Mouse (Mus musculus) forebrain, embryonic 10.5 days (tissue): ENCODE measurements at regions not wholly inside any gene's neighbourhood (a gene's known extent, or its start where the extent isn't known, plus 50 kb on each side); places are given as distances from the start of the nearest gene placed in this dataset.

Experiments
- DNase-seq: peaks from one replicate; pipeline ENCODE4 v3.0.0-alpha.2; 2017; ENCODE audit warnings: low spot score; ENCODE audit errors: extremely low spot score
- H3K27ac ChIP-seq: fragments of 300-500 bp; sonication (generic); 2 replicates; pipeline ENCODE4 v1.5.1; 2016; ENCODE audit warnings: mild to moderate bottlenecking
- H3K27me3 ChIP-seq: fragments of 300-500 bp; sonication (generic); 2 replicates; pipeline ENCODE4 v1.6.1; 2016; ENCODE audit warnings: mild to moderate bottlenecking; ENCODE audit not compliant: poor library complexity, severe bottlenecking
- H3K36me3 ChIP-seq: fragments of 300-500 bp; sonication (generic); replicated peaks from 2 replicates; pipeline ENCODE4 v1.6.1; 2016; ENCODE audit warnings: mild to moderate bottlenecking, moderate library complexity
- H3K4me1 ChIP-seq: fragments of 300-500 bp; sonication (generic); 2 replicates; pipeline ENCODE4 v1.6.1; 2016
- H3K4me3 ChIP-seq: fragments of 300-500 bp; sonication (generic); 2 replicates; pipeline ENCODE4 v1.5.1; 2016; ENCODE audit warnings: mild to moderate bottlenecking, moderate library complexity
- H3K9me3 ChIP-seq: fragments of 300-500 bp; sonication (generic); 2 replicates; pipeline ENCODE4 v1.6.1; 2016; ENCODE audit warnings: mild to moderate bottlenecking, moderate library complexity
- WGBS: fragments of 180-500 bp; shearing (Covaris S2); methylation state at CpG from one replicate; pipeline ENCODE4 v1.1.7; 2016; 5-methylcytosine and 5-hydroxymethylcytosine counted together

GRCm38 (mm10) chr10:109431112-109431511 is 420.3 kb upstream of the Syt1 start:
- no peaks in the 10 kb centered on the region for H3K4me1 ChIP-seq
- no peak for DNase-seq
- no peaks in the 10 kb centered on the region for H3K9me3 ChIP-seq
- no peak overlapping the region for H3K4me3 ChIP-seq
- no peaks in the 10 kb centered on the region for H3K36me3 ChIP-seq
- H3K27me3 ChIP-seq: no peaks in the 10 kb centered on the region
- no peak overlapping the region for H3K27ac ChIP-seq
- 91% methylated on average over 4 of the region's 4 CpGs for WGBS

- Histone ChIP-seq H3K9me3 (no peaks in the 10 kb centered on the region), H3K36me3 (no peaks in the 10 kb centered on the region), H3K27ac (no peak overlapping the region), H3K27me3 (no peaks in the 10 kb centered on the region), H3K4me1 (no peaks in the 10 kb centered on the region), H3K4me3 (no peak overlapping the region)
- no peak for DNase-seq
- 93% methylated on average over 3 of the region's 3 CpGs for WGBS
Measured at GRCm38 (mm10) chr10:109427878-109428277, 417.1 kb upstream of the Syt1 start.

GRCm38 (mm10) chr10:109407011-109407410 is 396.2 kb upstream of the Syt1 start:
- WGBS: 91% methylated on average over 3 of the region's 3 CpGs
- no peak overlapping the region for H3K27ac ChIP-seq

GRCm38 (mm10) chr10:109405116-109405685 is 394.4 kb upstream of the Syt1 start:
- Histone ChIP-seq H3K4me1 (no peaks in the 10 kb centered on the region), H3K27ac (no peak overlapping the region), H3K9me3 (no peaks in the 10 kb centered on the region), H3K27me3 (no peaks in the 10 kb centered on the region), H3K36me3 (no peaks in the 10 kb centered on the region), H3K4me3 (no peak overlapping the region)
- DNase-seq: no peak
- 93% methylated on average over 6 of the region's 6 CpGs for WGBS

More at GRCm38 (mm10) chr10:109407011-109407410, 396.2 kb upstream of the Syt1 start:
- no peaks in the 10 kb centered on the region for H3K27me3 ChIP-seq
- no peak overlapping the region for H3K4me3 ChIP-seq
- no peaks in the 10 kb centered on the region for H3K9me3 ChIP-seq
- no peaks in the 10 kb centered on the region for H3K36me3 ChIP-seq
- H3K4me1 ChIP-seq: no peaks in the 10 kb centered on the region
- no peak for DNase-seq

- Histone ChIP-seq H3K9me3 (no peaks in the 10 kb centered on the region), H3K4me3 (no peak overlapping the region), H3K27ac (no peak overlapping the region), H3K36me3 (no peaks in the 10 kb centered on the region), H3K27me3 (no peaks in the 10 kb centered on the region), H3K4me1 (no peaks in the 10 kb centered on the region)
- DNase-seq: no peak
- WGBS: 60% methylated on average over 4 of the region's 4 CpGs
Measured at GRCm38 (mm10) chr10:109383758-109384157, 373.0 kb upstream of the Syt1 start.

- no peak overlapping the region for H3K4me3 ChIP-seq
- no peak overlapping the region for H3K27ac ChIP-seq
- WGBS: 90% methylated on average over 4 of the region's 4 CpGs
Measured at GRCm38 (mm10) chr10:109378846-109379245, 368.1 kb upstream of the Syt1 start.

GRCm38 (mm10) chr10:109360161-109360560 is 349.4 kb upstream of the Syt1 start:
- no peaks in the 10 kb centered on the region for H3K27me3 ChIP-seq
- no peak overlapping the region for H3K4me3 ChIP-seq
- no peak overlapping the region for H3K27ac ChIP-seq
- H3K36me3 ChIP-seq: no peaks in the 10 kb centered on the region
- no peaks in the 10 kb centered on the region for H3K9me3 ChIP-seq
- no peaks in the 10 kb centered on the region for H3K4me1 ChIP-seq
- 66% methylated on average over 1 of the region's 1 CpGs for WGBS
- no peak for DNase-seq

More at GRCm38 (mm10) chr10:109378846-109379245, 368.1 kb upstream of the Syt1 start:
- no peak for DNase-seq
- no peaks in the 10 kb centered on the region for H3K9me3 ChIP-seq
- H3K27me3 ChIP-seq: no peaks in the 10 kb centered on the region
- H3K4me1 ChIP-seq: 0 out of 2 replicates have a peak, but pooled peaks cover 2% of the 10 kb centered on the region
- no peaks in the 10 kb centered on the region for H3K36me3 ChIP-seq

GRCm38 (mm10) chr10:109358812-109359211 is 348.0 kb upstream of the Syt1 start:
- H3K9me3 ChIP-seq: no peaks in the 10 kb centered on the region

GRCm38 (mm10) chr10:109332846-109333386 is 322.1 kb upstream of the Syt1 start:
- 88% methylated on average over 7 of the region's 7 CpGs for WGBS

More at GRCm38 (mm10) chr10:109358812-109359211, 348.0 kb upstream of the Syt1 start:
- Histone ChIP-seq H3K27ac (no peak overlapping the region), H3K36me3 (no peaks in the 10 kb centered on the region), H3K27me3 (no peaks in the 10 kb centered on the region), H3K4me1 (no peaks in the 10 kb centered on the region), H3K4me3 (no peak overlapping the region)
- WGBS: 86% methylated on average over 6 of the region's 6 CpGs
- DNase-seq: no peak

GRCm38 (mm10) chr10:109309286-109309685 is 298.5 kb upstream of the Syt1 start:
- no peak overlapping the region for H3K4me3 ChIP-seq
- H3K27me3 ChIP-seq: no peaks in the 10 kb centered on the region
- no peak overlapping the region for H3K27ac ChIP-seq
- no peaks in the 10 kb centered on the region for H3K4me1 ChIP-seq
- peaks cover 8% of the 10 kb centered on the region for H3K9me3 ChIP-seq
- no peak for DNase-seq
- 80% methylated on average over 6 of the region's 6 CpGs for WGBS
- H3K36me3 ChIP-seq: no peaks in the 10 kb centered on the region

More at GRCm38 (mm10) chr10:109332846-109333386, 322.1 kb upstream of the Syt1 start:
- no peaks in the 10 kb centered on the region for H3K9me3 ChIP-seq
- H3K27me3 ChIP-seq: no peaks in the 10 kb centered on the region
- H3K4me3 ChIP-seq: no peak overlapping the region
- H3K4me1 ChIP-seq: no peaks in the 10 kb centered on the region
- H3K27ac ChIP-seq: no peak overlapping the region
- no peak for DNase-seq
- H3K36me3 ChIP-seq: no peaks in the 10 kb centered on the region

- no peaks in the 10 kb centered on the region for H3K27me3 ChIP-seq
- no peaks in the 10 kb centered on the region for H3K36me3 ChIP-seq
- 81% methylated on average over 2 of the region's 2 CpGs for WGBS
- H3K4me1 ChIP-seq: no peaks in the 10 kb centered on the region
- H3K27ac ChIP-seq: no peak overlapping the region
- DNase-seq: no peak
- no peaks in the 10 kb centered on the region for H3K9me3 ChIP-seq
- H3K4me3 ChIP-seq: no peak overlapping the region
Measured at GRCm38 (mm10) chr10:109300199-109300598, 289.4 kb upstream of the Syt1 start.

- 91% methylated on average over 11 of the region's 11 CpGs for WGBS
- no peaks in the 10 kb centered on the region for H3K4me1 ChIP-seq
- H3K9me3 ChIP-seq: no peaks in the 10 kb centered on the region
- no peaks in the 10 kb centered on the region for H3K36me3 ChIP-seq
- no peaks in the 10 kb centered on the region for H3K27me3 ChIP-seq
- no peak overlapping the region for H3K27ac ChIP-seq
- H3K4me3 ChIP-seq: no peak overlapping the region
- DNase-seq: no peak
Measured at GRCm38 (mm10) chr10:109299785-109300184, 289.0 kb upstream of the Syt1 start.

- H3K9me3 ChIP-seq: no peaks in the 10 kb centered on the region
- H3K4me1 ChIP-seq: no peaks in the 10 kb centered on the region
- H3K36me3 ChIP-seq: no peaks in the 10 kb centered on the region
- no peak for DNase-seq
- no peaks in the 10 kb centered on the region for H3K27me3 ChIP-seq
- no peak overlapping the region for H3K4me3 ChIP-seq
- WGBS: 94% methylated on average over 10 of the region's 10 CpGs
- no peak overlapping the region for H3K27ac ChIP-seq
Measured at GRCm38 (mm10) chr10:109283348-109283747, 272.6 kb upstream of the Syt1 start.
